Mouse (Mus musculus) G1E-ER4 (cell line): ENCODE measurements around the gene Rpl11. TPM values are rescaled to one million over a fixed set of nuclear protein-coding genes. Genes with fewer than 3 reads are reported as not detected.

Experiments used
- GATA1 ChIP-seq: IDR thresholded peaks from one replicate; pipeline ENCODE4 v1.8.0; 2012; ENCODE audit warnings: low read length, inconsistent platforms
- polyA plus RNA-seq: library from polyadenylated mRNA; stranded (reverse); fragments of >175 nt; gene quantifications from 2 replicates; pipeline ENCODE4 v1.2.3, GENCODE M21; 2012

Rpl11 gene
- 1,675 and 1,773 TPM in 2 replicates for polyA plus RNA-seq

DNA sequence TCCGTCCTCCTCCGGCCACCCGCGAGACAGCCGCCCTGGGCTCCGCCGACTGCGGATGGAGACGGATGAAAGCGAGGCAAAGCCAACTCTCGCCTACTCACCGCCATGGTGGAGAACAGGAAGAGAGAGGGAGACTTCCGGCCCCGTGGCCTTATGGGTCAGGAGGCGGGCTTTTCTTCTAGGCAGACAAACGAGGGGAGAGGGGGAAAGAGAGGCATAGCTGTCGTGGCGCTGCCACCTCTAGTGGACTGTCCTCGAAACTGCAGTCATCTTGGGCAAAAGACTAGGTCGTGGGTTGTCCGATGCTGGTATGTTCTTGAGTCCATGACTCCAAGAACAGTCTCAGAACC, at the start of gene Rpl11:
TSS of gene Rpl11 (minus strand) at position 182 of the 350 bp plus-strand sequence.
- TF ChIP-seq GATA1 = no peak

DNA sequence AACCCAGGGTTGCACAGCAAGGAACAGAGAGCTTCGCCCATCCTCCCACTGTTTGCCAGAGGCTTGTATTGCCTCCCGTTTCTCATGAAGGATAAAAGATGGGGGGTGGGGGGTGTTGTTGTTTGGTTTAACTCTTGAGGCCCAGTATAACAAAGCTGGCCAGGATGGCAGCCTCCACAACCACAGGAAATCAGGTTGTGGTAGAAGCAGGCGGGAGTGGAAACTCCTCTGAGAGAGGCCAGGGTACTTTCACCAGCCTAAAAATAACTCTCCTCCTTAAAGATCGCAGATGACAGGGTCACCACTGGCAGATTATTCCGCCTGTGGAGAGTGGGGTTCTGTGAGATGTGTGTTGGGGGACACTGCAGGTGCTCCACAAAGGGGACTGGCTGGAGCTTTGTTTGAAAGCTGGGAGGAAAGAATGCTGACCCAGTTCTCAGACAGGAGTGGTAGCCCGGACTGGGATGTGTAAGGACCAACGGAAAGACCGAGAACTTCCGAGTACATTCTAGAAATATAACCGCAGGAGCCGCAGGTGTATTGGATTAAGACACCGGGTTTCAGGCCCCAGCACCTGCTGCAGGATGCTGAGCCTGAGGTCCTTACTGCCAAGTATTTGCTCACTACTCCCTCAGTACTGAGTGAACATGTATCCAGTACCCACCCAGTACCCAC, 47.3 kb upstream of the Rpl11 start:
- TF ChIP-seq GATA1 = no peak

GRCm38 (mm10) chr4:136098446-136098845, 45.2 kb upstream of the Rpl11 start:
- no peak for TF ChIP-seq GATA1

DNA sequence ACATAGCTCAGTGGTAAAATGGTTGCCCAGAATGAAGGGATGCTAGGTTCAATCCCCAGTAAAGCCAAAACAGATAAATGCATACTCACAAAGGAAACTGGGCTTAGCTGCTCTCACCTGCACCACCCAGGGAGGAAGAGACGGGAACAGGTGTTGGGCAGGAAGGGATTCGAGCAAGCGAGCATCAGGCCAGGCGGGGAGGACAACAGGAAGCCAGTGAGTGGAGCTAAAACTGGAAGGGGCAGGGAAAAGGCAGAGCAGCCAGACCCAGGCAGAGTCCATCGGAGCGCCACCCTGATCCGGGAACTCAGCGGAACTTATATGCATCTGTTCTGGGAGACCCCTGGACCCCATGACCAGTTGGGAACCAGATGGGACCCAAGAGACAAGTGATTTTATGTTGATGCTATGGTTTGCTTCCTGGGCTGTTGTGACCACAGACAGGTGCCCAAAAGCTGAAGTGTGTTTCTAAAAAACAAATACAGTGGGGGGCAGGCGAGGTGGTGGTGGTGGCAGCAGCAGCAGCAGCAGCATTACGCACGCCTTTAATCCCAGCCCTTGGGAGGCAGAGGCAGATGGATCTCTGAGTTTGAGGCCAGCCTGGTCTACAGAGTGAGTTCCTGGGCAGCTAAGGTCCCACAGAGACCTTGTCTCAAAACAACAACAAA, 43.4 kb upstream of the Rpl11 start:
- TF ChIP-seq GATA1 = no peak

GRCm38 (mm10) chr4:136095490-136096105, 42.4 kb upstream of the Rpl11 start:
- no peak for TF ChIP-seq GATA1

DNA sequence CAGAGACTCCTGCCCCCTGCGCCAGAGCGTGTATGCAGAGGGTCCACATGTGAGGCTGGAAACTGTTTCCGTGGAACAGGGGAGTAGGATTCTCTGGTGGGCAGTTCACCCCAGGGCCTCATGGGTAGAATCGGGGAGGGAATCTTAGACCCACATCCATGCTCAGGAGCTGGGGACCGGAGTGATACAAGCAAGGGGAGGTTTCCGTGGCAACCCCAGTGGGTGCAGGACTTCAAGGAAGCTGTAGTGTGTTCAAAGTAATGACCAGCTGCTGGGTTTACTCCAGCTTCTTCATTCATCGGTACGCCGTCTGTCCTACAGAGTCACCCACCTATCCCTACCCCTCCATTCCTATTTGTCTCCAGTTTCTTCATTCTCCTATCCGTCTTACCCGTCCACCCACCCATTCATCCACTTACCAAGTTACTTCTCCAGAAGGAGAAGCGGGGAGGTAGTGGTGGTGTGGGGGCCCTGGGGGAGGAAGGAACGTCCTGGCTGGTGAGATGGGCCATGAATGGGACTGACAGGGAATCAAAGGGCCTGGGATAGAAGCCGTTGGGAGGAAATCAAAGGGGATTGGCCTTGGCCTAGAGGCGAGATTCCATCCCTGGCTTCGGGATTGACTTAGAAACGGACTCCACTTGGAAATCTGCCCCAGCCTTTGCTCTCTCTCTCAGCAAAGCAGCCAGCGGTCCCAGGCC, 41.4 kb upstream of the Rpl11 start:
- no peak for TF ChIP-seq GATA1

DNA sequence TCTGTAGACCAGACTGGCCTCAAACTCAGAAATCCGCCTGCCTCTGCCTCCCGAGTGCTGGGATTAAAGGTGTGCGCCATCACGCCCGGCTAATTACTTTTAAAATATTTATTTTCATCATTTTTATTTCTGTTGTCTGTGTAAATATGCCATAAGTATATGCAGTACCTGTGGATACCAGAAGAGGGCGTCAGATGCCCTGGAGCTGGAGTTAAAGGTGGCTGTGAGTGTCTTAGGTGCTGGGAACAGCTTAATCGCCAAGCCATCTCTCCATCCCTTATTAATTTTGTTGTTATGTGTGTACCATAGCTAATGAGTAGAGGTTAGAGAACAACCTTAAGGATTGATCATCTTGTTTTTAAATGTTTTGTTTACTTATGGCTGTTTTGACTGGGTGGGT, 39.3 kb upstream of the Rpl11 start:
- no peak for TF ChIP-seq GATA1

- no peak for TF ChIP-seq GATA1
Measured at GRCm38 (mm10) chr4:136091346-136091745, 38.1 kb upstream of the Rpl11 start.

- TF ChIP-seq GATA1 = no peak
Measured at GRCm38 (mm10) chr4:136089748-136090583, 36.7 kb upstream of the Rpl11 start.

DNA sequence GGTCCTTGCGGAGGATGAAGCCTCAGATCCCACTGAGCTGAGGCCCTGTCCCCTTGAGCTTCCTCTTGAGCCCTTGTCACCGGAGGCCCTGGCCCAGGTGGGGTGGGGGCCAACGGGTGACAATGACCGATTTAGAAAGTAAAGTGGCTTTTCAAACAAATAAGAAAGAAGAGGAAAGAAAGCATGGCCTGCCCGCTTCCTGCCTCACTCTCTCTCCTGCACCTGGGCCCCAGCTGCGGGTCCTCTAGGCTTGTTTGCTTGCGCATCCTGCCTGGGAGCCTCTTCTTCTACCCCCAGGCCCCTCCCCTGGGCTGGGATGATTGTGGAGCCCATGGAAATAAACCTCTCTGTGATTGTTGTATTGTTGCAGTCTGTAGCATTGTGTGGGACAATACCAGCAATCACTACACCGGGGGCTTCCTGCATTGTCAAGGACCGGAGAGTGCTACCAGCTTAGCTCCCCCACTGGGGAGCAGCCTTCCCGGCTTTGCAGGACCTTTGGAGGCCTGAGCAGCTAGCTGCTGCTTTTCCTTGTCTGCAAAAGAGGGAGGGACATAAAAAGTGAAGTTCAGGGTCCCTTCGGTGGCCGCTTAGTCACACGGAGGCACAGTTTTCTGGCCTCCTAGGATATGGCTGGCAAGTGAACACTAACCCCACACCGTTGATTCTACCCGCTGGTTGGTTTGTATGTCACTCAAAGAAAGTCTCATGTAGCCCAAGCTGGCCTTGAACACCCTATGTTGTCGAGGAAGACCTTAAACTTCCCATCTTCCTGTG, 35.9 kb upstream of the Rpl11 start:
- no peak for TF ChIP-seq GATA1

DNA sequence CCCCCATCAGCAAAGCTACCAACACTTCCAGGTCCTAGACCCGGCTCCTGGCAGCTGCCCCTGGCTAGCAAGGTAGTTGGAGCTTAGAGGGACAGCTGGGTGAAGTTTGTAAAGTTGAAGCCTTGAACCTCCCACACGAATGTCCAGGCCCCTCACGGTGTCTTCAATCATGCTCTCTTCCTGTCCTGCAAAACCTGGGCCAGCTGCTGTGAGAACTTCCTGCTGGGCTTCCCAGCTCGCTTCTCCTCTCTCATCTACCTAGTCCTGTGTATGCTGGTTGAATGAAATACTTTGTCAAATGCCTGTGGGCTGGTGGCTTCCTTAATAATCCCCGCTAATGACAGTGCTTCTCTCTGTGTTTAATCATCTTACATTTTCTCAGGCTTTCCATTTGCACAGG, 35.1 kb upstream of the Rpl11 start:
- no peak for TF ChIP-seq GATA1

- no peak for TF ChIP-seq GATA1
Measured at GRCm38 (mm10) chr4:136087261-136087660, 34.0 kb upstream of the Rpl11 start.

GRCm38 (mm10) chr4:136084840-136085239, 31.6 kb upstream of the Rpl11 start:
- TF ChIP-seq GATA1 = no peak

GRCm38 (mm10) chr4:136083269-136084105, 30.3 kb upstream of the Rpl11 start:
- no peak for TF ChIP-seq GATA1
